Mouse (Mus musculus): ENCODE data around the gene Iqsec3.

GRCm38 (mm10) chr6:121326486-121327069, 146.9 kb downstream of the Iqsec3 start:
- TF ChIP-seq CTCF (IDR thresholded peaks at IDR 0.05; ENCODE audit: control insufficient read depth, insufficient read depth, insufficient read length) (no peak), MAX (IDR thresholded peaks at IDR 0.05) (no peak), USF1 (IDR thresholded peaks at IDR 0.05; ENCODE audit: low read depth) (no peak), MYOG (IDR thresholded peaks at IDR 0.05; ENCODE audit: control insufficient read depth, extremely low read depth, insufficient read length) (no peak)

All from C2C12 (cell line).